Mouse (Mus musculus) erythroblast, embryonic 14.5 days (primary cell): ENCODE measurements at regions not wholly inside any gene's neighbourhood (a gene's known extent, or its start where the extent isn't known, plus 50 kb on each side); places are given as distances from the start of the nearest gene placed in this dataset.

Experiments used
- GATA1 ChIP-seq: IDR thresholded peaks from 2 replicates; pipeline ENCODE4 v1.6.1; 2012; ENCODE audit warnings: low read length, inconsistent platforms, mixed read lengths
- TAL1 ChIP-seq: IDR thresholded peaks from 3 replicates; pipeline ENCODE4 v1.6.1; 2012; ENCODE audit warnings: low read length, inconsistent platforms, mixed read lengths

DNA sequence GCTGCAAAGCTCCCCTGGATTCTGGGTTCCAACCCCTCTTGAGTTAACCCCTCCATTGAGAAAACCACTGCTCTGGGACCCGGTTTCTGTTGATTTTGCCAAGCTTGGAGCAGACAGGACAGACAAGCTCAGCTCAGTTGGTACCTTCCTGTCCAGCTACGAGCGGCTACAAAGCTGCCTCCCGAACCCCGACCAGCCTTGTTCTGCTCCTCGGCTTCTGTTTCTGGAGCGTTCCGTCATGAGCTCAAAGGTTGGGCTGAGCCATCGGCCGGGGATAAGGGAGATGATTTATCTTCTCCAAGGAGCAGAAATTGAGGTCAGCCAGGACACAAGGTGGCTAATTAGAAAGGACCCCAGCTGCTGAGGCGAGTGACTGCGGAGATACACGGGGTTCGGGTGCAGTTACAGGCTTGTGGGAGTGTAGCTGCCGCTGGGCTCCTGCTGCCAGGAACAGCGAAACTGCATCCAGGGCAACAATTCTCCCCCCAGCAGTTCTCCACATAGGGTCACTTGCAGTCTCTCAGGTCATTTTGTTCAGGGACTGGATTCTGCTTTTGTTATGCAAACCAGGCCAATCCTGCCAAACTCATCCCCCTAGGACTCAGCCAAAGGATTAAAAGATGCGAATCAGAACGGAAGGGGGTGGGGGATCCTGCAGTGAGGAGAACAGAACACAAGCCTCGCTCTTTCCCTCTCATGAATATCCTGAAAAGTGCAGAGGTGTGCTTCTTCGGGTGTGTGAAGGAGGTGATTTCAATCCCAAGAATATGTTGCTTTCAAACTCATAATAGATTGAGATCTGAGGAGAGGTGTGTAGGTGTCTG lies 50.0 kb upstream of the Tmem132d start:
- no peak for TF ChIP-seq TAL1
- TF ChIP-seq GATA1, result no peak
